In the genomic region with DNA sequence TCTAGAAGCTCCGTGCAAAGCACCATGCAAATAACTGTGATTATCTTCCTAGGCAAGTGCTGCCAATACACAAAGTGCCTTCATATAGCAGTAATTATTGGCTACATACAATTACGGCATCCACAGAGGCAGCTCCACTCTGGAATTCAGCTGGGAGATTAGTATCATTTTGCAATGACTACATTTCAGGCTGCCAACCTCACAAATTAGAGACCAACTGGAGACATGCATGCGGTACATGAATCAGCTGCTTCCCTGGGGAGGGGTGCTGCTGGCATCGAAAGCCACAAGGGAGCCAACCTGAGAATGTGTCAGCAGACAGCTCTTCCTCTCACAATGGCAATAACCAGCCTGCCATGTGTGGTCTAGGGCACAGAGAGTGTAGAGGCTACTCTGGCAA, we compare ENCODE assay signal across 9 mouse cellular contexts.
DNase-seq lines count a peak whose midpoint lies in the region.
"Had no signal": no experiment of that assay in that cellular context is flagged by ENCODE, and none has a peak within 500 bp of the region (broad histone marks: within the 10 kb centered on the region; RNA-seq: fewer than 3 reads in every experiment).

No protein-coding gene starts in this region.

- DNase-seq in cerebellum, postnatal 25 days: peak; percentile 62
- no peak for DNase-seq in cerebellum, postnatal 4 days (ENCODE audit: low spot score in 2 of 2)
- peak; percentile 41 for DNase-seq in right cerebral cortex, postnatal 25 days
- no peak for DNase-seq in right cerebral cortex, postnatal 4 days
- DNase-seq in layer of hippocampus, adult 9-11 months: peak; percentile 67
- DNase-seq in gastrocnemius, postnatal 14 days: no peak
- DNase-seq in kidney, adult 11 months: no peak
- DNase-seq in heart, adult 11 months: no peak
- DNase-seq: gastrocnemius, postnatal 10 days had no signal

- intact Hi-C loops in gastrocnemius, postnatal 14 days (cut with DNase I; ENCODE audit: low total_unique reads): no loop called here

Comparison
In these comparisons a context has a peak if more than half of its experiments do, and no peak if none do; other contexts are left out.
1. DNase-seq: peak in cerebellum, postnatal 25 days (2 of 2), right cerebral cortex, postnatal 25 days (single experiment) and layer of hippocampus, adult 9-11 months (single experiment); none in cerebellum, postnatal 4 days (0 of 2), right cerebral cortex, postnatal 4 days (single experiment), gastrocnemius, postnatal 14 days (single experiment), kidney, adult 11 months (single experiment) and heart, adult 11 months (single experiment).